Mouse (Mus musculus): ENCODE measurements at regions not wholly inside any gene's neighbourhood (a gene's known extent, or its start where the extent isn't known, plus 50 kb on each side); places are given as distances from the start of the nearest gene placed in this dataset.
A peak's percentile ranks its signal among the peaks of the same experiment; 100 is the strongest.

GRCm38 (mm10) chr12:59970775-59971174, 751.2 kb upstream of the Fbxo33 start:
- H3K9me3 ChIP-seq = no peaks in the 10 kb centered on the region
- no peak overlapping the region for H3K4me3 ChIP-seq
- no peak overlapping the region for H3K4me2 ChIP-seq (replicated peaks)
- no peaks in the 10 kb centered on the region for H3K27me3 ChIP-seq
- H3K9ac ChIP-seq = no peak overlapping the region
- 0 out of 2 replicates have a peak overlapping the region, but pooled peaks have one; percentile 69 for H3K27ac ChIP-seq
- no peaks in the 10 kb centered on the region for H3K36me3 ChIP-seq
- 22% methylated on average over 2 of the region's 2 CpGs for WGBS
- ATAC-seq (ENCODE audit: insufficient number of reproducible peaks, insufficient read depth, low FRiP score, low TSS enrichment) = peak; percentile 82; the same call in 1 of the 2 replicates
- H3K4me1 ChIP-seq = no peaks in the 10 kb centered on the region; the same call in 1 of the 2 replicates

DNA sequence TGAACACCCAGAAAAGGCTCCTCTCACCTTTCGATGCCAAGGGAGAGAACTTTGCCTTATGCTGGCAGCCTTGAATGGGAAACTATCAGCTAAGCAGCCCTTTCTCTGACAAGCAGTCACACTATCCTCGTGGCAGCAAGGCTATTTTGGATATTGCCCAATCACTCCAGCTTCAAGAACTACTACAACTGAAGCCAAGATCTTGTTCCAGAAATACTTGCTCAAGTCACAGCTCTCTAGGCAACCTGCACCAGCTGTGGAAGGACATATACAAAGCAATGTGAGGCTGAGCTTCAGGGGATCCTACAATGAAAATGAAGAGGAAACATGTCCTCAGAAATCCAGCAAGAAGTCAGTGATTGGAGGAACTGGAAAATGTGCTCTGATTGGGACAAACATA, 750.4 kb upstream of the Fbxo33 start:
- no peaks in the 10 kb centered on the region for H3K9me3 ChIP-seq
- H3K27me3 ChIP-seq = no peaks in the 10 kb centered on the region
- WGBS = 70% methylated on average over 2 of the region's 2 CpGs
- H3K9ac ChIP-seq = no peak overlapping the region
- no peak overlapping the region for H3K4me3 ChIP-seq
- ATAC-seq (ENCODE audit: insufficient number of reproducible peaks, insufficient read depth, low FRiP score, low TSS enrichment) = no peak
- H3K4me2 ChIP-seq (replicated peaks) = no peak overlapping the region
- H3K4me1 ChIP-seq = no peaks in the 10 kb centered on the region; the same call in 1 of the 2 replicates
- H3K36me3 ChIP-seq = no peaks in the 10 kb centered on the region
- H3K27ac ChIP-seq = 0 out of 2 replicates have a peak overlapping the region, but pooled peaks have one; percentile 69

- no peak for ATAC-seq (ENCODE audit: insufficient number of reproducible peaks, insufficient read depth, low FRiP score, low TSS enrichment)
- no peaks in the 10 kb centered on the region for H3K27me3 ChIP-seq
- 81% methylated on average over 5 of the region's 5 CpGs for WGBS
- no peaks in the 10 kb centered on the region for H3K9me3 ChIP-seq
- H3K36me3 ChIP-seq = no peaks in the 10 kb centered on the region
- H3K4me1 ChIP-seq = no peaks in the 10 kb centered on the region; the same call in 1 of the 2 replicates
- no peak overlapping the region for H3K9ac ChIP-seq
- H3K27ac ChIP-seq = no peak overlapping the region
- no peak overlapping the region for H3K4me3 ChIP-seq
- H3K4me2 ChIP-seq (replicated peaks) = no peak overlapping the region
These were observed 747.7 kb upstream of the Fbxo33 start for GRCm38 (mm10) chr12:59967241-59967640.

DNA sequence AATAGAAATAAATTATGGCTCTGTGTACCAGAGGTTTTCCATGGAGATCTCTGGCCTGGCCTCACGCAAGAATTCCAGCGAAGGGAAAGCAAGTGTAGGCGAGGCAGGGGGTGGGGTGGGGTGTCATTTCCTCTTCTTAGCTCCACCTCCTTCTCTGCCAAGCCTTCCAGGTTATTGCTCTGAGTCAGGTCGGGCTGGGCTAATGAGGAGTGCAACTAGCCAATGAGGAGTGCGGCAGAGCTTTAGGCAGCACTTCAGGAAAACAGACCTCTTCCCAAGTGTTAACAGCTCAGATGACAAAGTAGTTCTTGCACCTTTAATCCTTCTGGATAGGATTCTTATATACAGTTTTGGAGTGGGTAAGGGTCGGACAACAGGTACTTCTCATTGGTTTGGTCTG, 741.6 kb upstream of the Fbxo33 start:
- Histone ChIP-seq H3K4me1 (no peaks in the 10 kb centered on the region), H3K27me3 (no peaks in the 10 kb centered on the region), H3K9ac (no peak overlapping the region), H3K4me2 (replicated peaks) (no peak overlapping the region), H3K36me3 (no peaks in the 10 kb centered on the region), H3K27ac (no peak overlapping the region), H3K4me3 (no peak overlapping the region), H3K9me3 (no peaks in the 10 kb centered on the region)
- 46% methylated on average over 6 of the region's 6 CpGs for WGBS
- ATAC-seq (ENCODE audit: insufficient number of reproducible peaks, insufficient read depth, low FRiP score, low TSS enrichment) = no peak

GRCm38 (mm10) chr12:59932471-59932870, 712.9 kb upstream of the Fbxo33 start:
- Histone ChIP-seq H3K4me1 (no peaks in the 10 kb centered on the region), H3K27ac (no peak overlapping the region), H3K4me2 (replicated peaks) (no peak overlapping the region), H3K4me3 (no peak overlapping the region), H3K9me3 (no peaks in the 10 kb centered on the region), H3K36me3 (no peaks in the 10 kb centered on the region), H3K27me3 (no peaks in the 10 kb centered on the region), H3K9ac (no peak overlapping the region)
- ATAC-seq (ENCODE audit: insufficient number of reproducible peaks, insufficient read depth, low FRiP score, low TSS enrichment) = no peak
- 91% methylated on average over 2 of the region's 2 CpGs for WGBS

- WGBS = 90% methylated on average over 3 of the region's 3 CpGs
- no peaks in the 10 kb centered on the region for H3K4me1 ChIP-seq
- H3K27ac ChIP-seq = no peak overlapping the region
- no peaks in the 10 kb centered on the region for H3K9me3 ChIP-seq
- H3K36me3 ChIP-seq = no peaks in the 10 kb centered on the region
- no peaks in the 10 kb centered on the region for H3K27me3 ChIP-seq
- no peak overlapping the region for H3K4me2 ChIP-seq (replicated peaks)
- no peak overlapping the region for H3K4me3 ChIP-seq
- ATAC-seq (ENCODE audit: insufficient number of reproducible peaks, insufficient read depth, low FRiP score, low TSS enrichment) = no peak
- no peak overlapping the region for H3K9ac ChIP-seq
These were observed 705.5 kb upstream of the Fbxo33 start for GRCm38 (mm10) chr12:59925071-59925470.

DNA sequence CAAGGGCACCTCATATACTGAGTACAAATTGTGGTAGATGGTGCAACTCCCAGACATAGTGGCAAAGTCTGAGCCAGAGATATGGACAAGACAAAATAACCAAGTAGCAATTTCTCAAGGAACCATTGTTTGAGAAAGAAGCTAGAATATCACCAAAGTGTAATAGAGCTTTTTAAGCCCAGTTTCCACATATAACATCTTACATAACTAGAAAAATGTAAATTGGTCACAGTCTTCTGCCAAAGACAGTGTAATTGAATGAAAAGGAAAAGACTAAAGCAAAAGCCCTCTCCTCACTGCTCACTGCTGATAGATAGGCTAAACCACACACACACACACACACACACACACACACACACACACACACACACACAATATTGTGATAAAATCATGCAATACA, 679.4 kb upstream of the Fbxo33 start:
- H3K4me1 ChIP-seq = no peaks in the 10 kb centered on the region
- H3K27me3 ChIP-seq = no peaks in the 10 kb centered on the region
- no peaks in the 10 kb centered on the region for H3K36me3 ChIP-seq
- no peak overlapping the region for H3K4me2 ChIP-seq (replicated peaks)
- H3K4me3 ChIP-seq = no peak overlapping the region
- no peaks in the 10 kb centered on the region for H3K9me3 ChIP-seq
- no peak overlapping the region for H3K9ac ChIP-seq
- no peak overlapping the region for H3K27ac ChIP-seq
- ATAC-seq (ENCODE audit: insufficient number of reproducible peaks, insufficient read depth, low FRiP score, low TSS enrichment) = no peak

DNA sequence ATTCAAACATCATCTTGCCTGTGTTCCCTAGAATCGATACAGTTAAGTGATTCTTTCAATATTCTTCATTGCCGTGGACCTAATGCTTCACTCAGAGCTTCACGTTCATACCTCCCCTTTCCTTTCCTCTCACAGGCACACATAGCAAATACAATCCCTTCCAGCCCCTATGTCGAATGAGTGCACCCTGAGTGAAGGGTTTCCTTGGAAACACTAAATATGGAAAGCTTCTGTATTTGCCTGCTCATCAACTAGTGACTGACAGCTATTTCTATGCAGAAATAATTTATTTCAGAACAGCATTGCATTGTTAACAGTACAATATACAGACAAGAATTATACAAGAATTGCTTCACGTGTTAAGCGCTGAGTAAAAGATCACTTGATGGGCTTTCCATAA, 671.4 kb upstream of the Fbxo33 start:
- Histone ChIP-seq H3K27me3 (no peaks in the 10 kb centered on the region), H3K27ac (no peak overlapping the region), H3K9me3 (no peaks in the 10 kb centered on the region), H3K9ac (no peak overlapping the region), H3K36me3 (no peaks in the 10 kb centered on the region), H3K4me1 (no peaks in the 10 kb centered on the region), H3K4me2 (replicated peaks) (no peak overlapping the region), H3K4me3 (no peak overlapping the region)
- no peak for ATAC-seq (ENCODE audit: insufficient number of reproducible peaks, insufficient read depth, low FRiP score, low TSS enrichment)
- WGBS = 85% methylated on average over 6 of the region's 6 CpGs

Measured in embryonic facial prominence, embryonic 12.5 days (tissue).